Mouse (Mus musculus) forebrain, postnatal 0 days (tissue): Measurements from ENCODE around the gene Serping1. TPM values are rescaled to one million over a fixed set of nuclear protein-coding genes. Genes with fewer than 3 reads are reported as not detected.

Source experiments
- ATAC-seq: fragments of 200-750 bp; cut with Nextera tagmentation; 2 replicates; pipeline ENCODE4 v1.8.0; 2017; ENCODE audit warnings: mild to moderate bottlenecking, moderate library complexity
- DNase-seq: peaks from one replicate; pipeline ENCODE4 v3.0.0-alpha.2; 2015
- H3K27ac ChIP-seq: fragments of 300-500 bp; sonication (generic); 2 replicates; pipeline ENCODE4 v1.5.1; 2014; ENCODE audit warnings: low read depth, mild to moderate bottlenecking, antibody characterized with exemption, low read length, moderate library complexity, mixed read lengths
- H3K27me3 ChIP-seq: fragments of 300-500 bp; sonication (generic); 2 replicates; pipeline ENCODE4 v1.6.1; 2014; ENCODE audit warnings: mild to moderate bottlenecking, low read length, mixed read lengths; ENCODE audit not compliant: insufficient read depth
- H3K36me3 ChIP-seq: fragments of 300-500 bp; sonication (generic); 2 replicates; pipeline ENCODE4 v1.6.1; 2014; ENCODE audit warnings: mild to moderate bottlenecking, moderate library complexity; ENCODE audit not compliant: insufficient read depth
- H3K4me1 ChIP-seq: fragments of 300-500 bp; sonication (generic); 2 replicates; pipeline ENCODE4 v1.6.1; 2014; ENCODE audit warnings: antibody characterized with exemption; ENCODE audit not compliant: insufficient read depth
- H3K4me2 ChIP-seq: fragments of 300-500 bp; sonication (generic); 2 replicates; pipeline ENCODE4 v1.6.1; 2014; ENCODE audit warnings: low read depth, mild to moderate bottlenecking, moderate library complexity
- H3K4me3 ChIP-seq: fragments of 300-500 bp; sonication (generic); 2 replicates; pipeline ENCODE4 v1.5.1; 2014; ENCODE audit warnings: low read depth, low read length, mixed read lengths
- H3K9ac ChIP-seq: fragments of 300-500 bp; sonication (generic); 2 replicates; pipeline ENCODE4 v1.6.1; 2014; ENCODE audit warnings: mild to moderate bottlenecking
- H3K9me3 ChIP-seq: fragments of 300-500 bp; sonication (generic); 2 replicates; pipeline ENCODE4 v1.6.1; 2016; ENCODE audit warnings: low read length
- CTCF ChIP-seq: sonication (generic); IDR thresholded peaks from 2 replicates; pipeline ENCODE4 v1.5.1; 2016; ENCODE audit warnings: antibody characterized with exemption, control low read depth, low read depth
- WGBS: fragments of 180-500 bp; shearing (Covaris S2); extraction: QIAGEN DNeasy Blood & Tissue Kit; methylation state at CpG from one replicate; pipeline ENCODE4 v1.1.7; 2014; 5-methylcytosine and 5-hydroxymethylcytosine counted together
- polyA plus RNA-seq: library from polyadenylated mRNA; unstranded; fragments of >200 nt; fragmentation: Nextera tagmentation; extraction: Ambion mirVana; gene quantifications from 2 replicates; pipeline ENCODE4 v1.2.1, GENCODE M21; 2015
- total RNA-seq: library from RNA; depleted of rRNA; stranded (reverse); fragments of >200 nt; gene quantifications from 2 replicates; pipeline ENCODE4 v1.2.3, GENCODE M21; 2014

Gene Serping1
- total and polyA plus RNA-seq, 2 experiments from 2014 or later, result 19.2 to 24.8 TPM

- ATAC-seq, result no peak
- DNase-seq, result no peak
Measured at GRCm38 (mm10) chr2:84772454-84772853, 2.8 kb downstream of the Serping1 start.

GRCm38 (mm10) chr2:84770501-84770900 is 4.7 kb downstream of the Serping1 start:
- ATAC-seq (no peak), DNase-seq (no peak)
- Histone ChIP-seq H3K27me3 (no peaks in the 10 kb centered on the region), H3K9ac (no peak overlapping the region), H3K27ac (no peak overlapping the region), H3K4me2 (no peak overlapping the region), H3K4me1 (peaks cover 5% of the 10 kb centered on the region; the same call in 1 of the 2 replicates), H3K36me3 (no peaks in the 10 kb centered on the region), H3K9me3 (no peaks in the 10 kb centered on the region), H3K4me3 (no peak overlapping the region)
- TF ChIP-seq CTCF, result no peak
- 77% methylated on average over 6 of the region's 6 CpGs for WGBS

More at GRCm38 (mm10) chr2:84772454-84772853, 2.8 kb downstream of the Serping1 start:
- Histone ChIP-seq H3K27me3 (no peaks in the 10 kb centered on the region), H3K27ac (no peak overlapping the region), H3K9me3 (no peaks in the 10 kb centered on the region), H3K9ac (no peak overlapping the region), H3K4me1 (peaks cover 5% of the 10 kb centered on the region; the same call in 1 of the 2 replicates), H3K36me3 (no peaks in the 10 kb centered on the region), H3K4me2 (no peak overlapping the region), H3K4me3 (no peak overlapping the region)
- 89% methylated on average over 4 of the region's 4 CpGs for WGBS
- TF ChIP-seq CTCF, result no peak

GRCm38 (mm10) chr2:84762818-84763217 is 12.4 kb downstream of the Serping1 start:
- H3K9me3 ChIP-seq, result no peaks in the 10 kb centered on the region
- no peak overlapping the region for H3K4me2 ChIP-seq
- no peak for DNase-seq
- no peak overlapping the region for H3K4me3 ChIP-seq
- H3K9ac ChIP-seq, result no peak overlapping the region
- no peaks in the 10 kb centered on the region for H3K36me3 ChIP-seq
- WGBS, result 59% methylated on average over 1 of the region's 1 CpGs
- no peaks in the 10 kb centered on the region for H3K27me3 ChIP-seq
- no peaks in the 10 kb centered on the region for H3K4me1 ChIP-seq
- ATAC-seq, result no peak
- no peak overlapping the region for H3K27ac ChIP-seq
- no peak for TF ChIP-seq CTCF

GRCm38 (mm10) chr2:84762295-84762694 is 12.9 kb downstream of the Serping1 start:
- no peak for DNase-seq
- Histone ChIP-seq H3K36me3 (no peaks in the 10 kb centered on the region), H3K9me3 (no peaks in the 10 kb centered on the region), H3K4me2 (no peak overlapping the region), H3K4me1 (no peaks in the 10 kb centered on the region), H3K27ac (no peak overlapping the region), H3K9ac (no peak overlapping the region), H3K27me3 (no peaks in the 10 kb centered on the region), H3K4me3 (no peak overlapping the region)
- ATAC-seq, result no peak
- no peak for TF ChIP-seq CTCF
- 30% methylated on average over 4 of the region's 4 CpGs for WGBS

GRCm38 (mm10) chr2:84761840-84762239 is 13.4 kb downstream of the Serping1 start:
- ATAC-seq (no peak), DNase-seq (no peak)
- TF ChIP-seq CTCF, result no peak
- no peak overlapping the region for H3K4me2 ChIP-seq
- no peak overlapping the region for H3K9ac ChIP-seq
- H3K27ac ChIP-seq, result no peak overlapping the region
- no peaks in the 10 kb centered on the region for H3K36me3 ChIP-seq
- 85% methylated on average over 1 of the region's 1 CpGs for WGBS
- H3K4me1 ChIP-seq, result no peaks in the 10 kb centered on the region
- H3K27me3 ChIP-seq, result no peaks in the 10 kb centered on the region
- H3K9me3 ChIP-seq, result no peaks in the 10 kb centered on the region
- H3K4me3 ChIP-seq, result no peak overlapping the region

GRCm38 (mm10) chr2:84761309-84761708 is 13.9 kb downstream of the Serping1 start:
- 85% methylated on average over 3 of the region's 3 CpGs for WGBS
- no peaks in the 10 kb centered on the region for H3K4me1 ChIP-seq
- no peaks in the 10 kb centered on the region for H3K9me3 ChIP-seq
- no peak overlapping the region for H3K9ac ChIP-seq
- DNase-seq (no peak), ATAC-seq (no peak)
- H3K27ac ChIP-seq, result no peak overlapping the region
- no peak for TF ChIP-seq CTCF
- H3K4me3 ChIP-seq, result no peak overlapping the region
- H3K4me2 ChIP-seq, result no peak overlapping the region
- no peaks in the 10 kb centered on the region for H3K36me3 ChIP-seq
- H3K27me3 ChIP-seq, result no peaks in the 10 kb centered on the region

DNA sequence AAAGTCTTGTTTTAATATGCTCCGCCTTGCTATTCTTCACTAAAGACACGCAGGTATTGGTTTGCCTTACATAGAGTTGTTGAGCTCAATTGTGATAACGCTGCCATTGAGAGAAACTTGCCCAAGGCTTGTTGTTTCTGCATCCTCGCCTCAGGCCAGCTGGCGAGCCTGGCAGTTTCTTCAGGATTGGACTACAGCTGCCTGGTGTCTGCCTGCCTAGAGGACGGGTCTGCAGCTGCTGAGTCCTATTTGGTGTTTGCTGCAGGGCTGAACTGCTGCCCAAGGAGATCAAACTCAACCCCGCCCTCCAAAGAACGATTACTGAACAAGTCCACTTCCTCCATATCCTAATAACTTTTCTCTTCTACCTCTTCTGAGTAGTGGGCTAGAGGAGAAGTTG is 14.5 kb downstream of the Serping1 start:
- Histone ChIP-seq H3K36me3 (no peaks in the 10 kb centered on the region), H3K4me3 (no peak overlapping the region), H3K4me1 (no peaks in the 10 kb centered on the region), H3K4me2 (no peak overlapping the region), H3K27ac (no peak overlapping the region), H3K9me3 (no peaks in the 10 kb centered on the region), H3K27me3 (no peaks in the 10 kb centered on the region), H3K9ac (no peak overlapping the region)
- DNase-seq (no peak), ATAC-seq (no peak)
- TF ChIP-seq CTCF, result no peak
- 66% methylated on average over 8 of the region's 8 CpGs for WGBS

DNA sequence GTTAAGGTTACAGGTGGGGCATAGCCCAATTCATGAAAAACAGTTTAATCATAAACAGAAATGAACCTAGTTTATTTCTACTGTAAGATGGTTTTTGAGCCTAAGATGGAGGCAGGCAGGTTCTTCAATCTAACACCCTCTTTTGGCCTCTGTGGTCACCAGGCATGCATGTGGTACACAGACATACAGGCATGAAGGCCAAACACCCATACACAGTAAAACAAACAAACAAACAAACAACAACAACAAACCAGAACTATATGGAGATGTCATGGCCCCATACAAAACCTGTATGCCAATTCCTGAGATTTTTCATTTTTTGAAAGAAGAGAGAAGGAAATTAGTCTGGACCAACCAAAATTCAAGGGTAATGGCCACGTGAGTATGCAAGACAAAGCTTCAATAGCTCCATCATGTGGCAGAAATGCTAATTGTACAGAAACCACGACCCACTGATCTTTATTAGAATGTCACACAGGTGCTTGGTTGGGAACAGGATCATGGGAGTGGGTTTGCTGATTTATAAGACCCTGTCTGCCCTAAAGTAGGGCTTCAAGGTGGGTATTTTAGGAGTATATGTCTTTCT is 16.6 kb downstream of the Serping1 start:
- WGBS, result 3% methylated on average over 2 of the region's 2 CpGs
- DNase-seq (peak; percentile 65), ATAC-seq (peak; percentile 77)
- H3K27ac ChIP-seq, result no peak overlapping the region
- H3K9ac ChIP-seq, result no peak overlapping the region
- H3K4me1 ChIP-seq, result no peaks in the 10 kb centered on the region
- no peaks in the 10 kb centered on the region for H3K27me3 ChIP-seq
- H3K4me2 ChIP-seq, result no peak overlapping the region
- no peaks in the 10 kb centered on the region for H3K9me3 ChIP-seq
- no peaks in the 10 kb centered on the region for H3K36me3 ChIP-seq
- TF ChIP-seq CTCF, result peak; percentile 72
- H3K4me3 ChIP-seq, result no peak overlapping the region
